Mouse (Mus musculus) skeletal muscle tissue, adult 2 months (tissue): Measurements from ENCODE around the gene Anp32a.

ENCODE experiments used
- DNase-seq: peaks from one replicate; pipeline ENCODE4 v3.0.0-alpha.2; 2012; ENCODE audit warnings: low read depth, low spot score

Gene Anp32a

DNA sequence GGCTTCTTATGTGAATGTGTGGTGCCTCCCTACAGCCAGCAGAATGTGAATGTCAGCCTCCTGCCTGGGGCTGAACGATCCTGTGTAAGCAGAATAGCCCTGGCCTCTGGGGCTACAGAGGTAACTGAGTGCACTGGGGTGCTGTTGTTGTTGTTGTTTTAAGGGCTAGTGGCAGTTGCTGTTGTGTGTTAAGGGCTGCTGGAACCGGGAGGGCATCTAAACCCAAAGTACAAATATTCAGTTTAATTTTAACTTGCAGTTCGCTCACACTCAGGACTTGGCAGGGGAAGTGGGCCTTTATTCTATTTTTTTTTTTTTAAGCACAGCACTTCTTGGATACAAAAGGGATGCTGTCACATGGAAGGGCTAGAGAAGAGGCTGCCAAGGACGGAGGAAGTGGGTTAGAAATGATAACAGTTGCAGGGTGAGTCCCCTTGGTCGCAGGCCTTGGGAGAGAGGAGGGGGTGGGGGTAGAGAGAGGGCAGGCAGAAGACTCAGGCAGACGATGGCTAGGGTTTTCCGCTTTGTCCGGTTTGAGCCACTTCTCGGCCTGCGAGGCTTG is 26.5 kb downstream of the Anp32a start:
- no peak for DNase-seq

GRCm38 (mm10) chr9:62368256-62368905 is 27.3 kb downstream of the Anp32a start:
- DNase-seq, result no peak

GRCm38 (mm10) chr9:62369172-62369571 is 28.1 kb downstream of the Anp32a start:
- no peak for DNase-seq

GRCm38 (mm10) chr9:62370186-62370585 is 29.1 kb downstream of the Anp32a start:
- no peak for DNase-seq

DNA sequence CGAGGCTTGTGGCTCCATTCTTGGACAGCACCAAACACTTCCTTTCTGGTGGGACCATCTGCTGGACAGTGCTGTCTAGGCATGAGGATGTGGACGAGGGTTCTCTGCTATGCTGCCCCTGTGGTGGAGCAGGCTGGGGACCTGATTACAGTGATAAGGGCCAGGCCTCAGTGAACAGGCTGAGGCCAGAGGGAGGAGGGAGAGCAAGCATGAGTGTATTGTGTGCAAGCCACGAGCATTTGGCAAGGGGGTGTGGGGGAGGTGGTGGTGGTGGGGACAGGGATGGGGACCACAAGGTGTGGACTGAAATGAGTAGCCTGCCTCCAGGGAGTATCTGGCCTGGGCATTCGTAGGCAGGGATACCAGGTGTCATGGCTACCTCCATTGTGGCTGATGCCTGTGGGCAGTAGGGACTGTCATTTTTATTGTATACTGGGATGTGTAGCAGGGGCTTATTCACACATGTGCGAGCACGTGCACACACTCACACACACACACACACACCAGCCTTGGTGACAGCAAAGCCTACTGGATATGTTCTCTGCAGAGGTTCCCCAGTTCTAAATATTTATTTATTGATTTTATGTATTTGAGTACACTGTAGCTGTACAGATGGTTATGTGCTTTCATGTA is 29.7 kb downstream of the Anp32a start:
- DNase-seq, result no peak

DNA sequence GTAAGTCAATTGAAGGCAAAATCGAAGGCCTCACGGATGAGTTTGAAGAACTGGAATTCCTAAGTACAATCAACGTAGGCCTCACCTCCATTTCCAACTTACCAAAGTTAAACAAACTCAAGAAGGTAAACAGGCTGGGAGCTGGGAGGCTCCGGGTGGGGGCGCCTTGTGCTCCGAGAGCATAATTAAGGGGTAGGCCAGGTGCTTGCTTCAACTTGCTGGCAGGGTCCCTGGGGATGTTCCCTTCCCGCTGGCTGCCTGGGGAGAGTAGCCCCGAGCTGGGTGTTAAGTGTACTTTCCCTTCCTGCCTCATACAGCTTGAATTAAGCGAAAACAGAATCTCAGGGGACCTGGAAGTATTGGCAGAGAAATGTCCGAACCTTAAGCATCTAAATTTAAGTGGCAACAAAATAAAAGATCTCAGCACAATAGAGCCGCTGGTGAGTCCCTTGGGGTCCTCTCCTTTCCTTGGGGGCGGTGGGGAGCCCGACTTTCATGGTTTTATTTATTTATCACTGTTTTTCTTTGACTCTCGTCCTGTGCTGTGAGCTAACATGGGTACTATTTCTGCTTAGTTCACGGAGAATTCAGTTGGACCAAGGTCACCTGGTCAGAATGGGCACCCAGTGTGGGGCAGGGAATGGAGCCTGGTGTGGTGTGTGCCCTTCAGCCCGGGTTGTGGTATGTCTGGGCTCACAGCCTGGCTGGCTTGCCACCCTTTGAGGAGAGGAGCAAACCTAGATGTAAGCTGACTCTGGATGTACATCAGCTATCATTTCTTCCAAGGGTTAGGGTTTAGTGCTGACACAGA is 30.9 kb downstream of the Anp32a start:
- DNase-seq, result no peak

- no peak for DNase-seq
These were observed 31.6 kb downstream of the Anp32a start for GRCm38 (mm10) chr9:62372556-62373221.

DNA sequence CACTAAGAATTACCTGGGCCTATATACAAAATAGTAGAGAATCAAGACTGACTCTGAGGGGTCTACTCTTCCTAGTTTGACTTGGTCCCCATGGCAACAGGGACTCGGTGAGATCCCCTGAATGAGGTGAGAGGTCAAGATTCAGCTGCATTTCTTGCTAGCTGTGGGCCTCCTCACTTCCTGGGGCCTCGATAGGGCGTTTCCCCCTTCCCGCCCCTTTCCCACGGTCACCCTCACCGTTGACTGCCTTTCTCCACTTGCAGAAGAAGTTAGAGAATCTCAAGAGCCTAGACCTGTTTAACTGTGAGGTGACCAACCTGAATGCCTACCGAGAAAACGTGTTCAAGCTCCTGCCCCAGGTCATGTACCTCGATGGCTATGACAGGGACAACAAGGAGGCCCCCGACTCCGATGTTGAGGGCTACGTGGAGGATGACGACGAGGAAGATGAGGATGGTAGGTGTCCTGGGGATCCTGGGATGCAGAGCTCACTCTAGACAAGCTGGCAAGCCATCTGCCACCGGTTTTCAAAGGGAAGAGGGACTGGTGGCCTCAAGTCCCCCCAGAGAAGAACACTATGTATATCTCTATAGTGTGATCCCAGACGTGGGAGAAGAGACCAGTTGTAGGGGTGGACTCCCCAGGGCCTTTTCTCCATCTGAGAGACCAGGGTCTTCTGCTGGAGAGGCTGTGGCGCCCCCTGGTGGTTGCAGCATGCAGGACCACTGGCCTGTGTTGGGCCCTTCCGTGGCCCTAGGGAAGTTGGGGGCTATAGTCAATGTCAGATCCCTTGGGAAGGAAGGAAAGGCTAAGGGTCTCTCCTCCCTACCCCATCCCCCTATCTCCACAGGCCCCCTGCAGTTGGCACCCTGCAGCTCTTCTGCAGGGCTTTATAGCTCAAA is 32.4 kb downstream of the Anp32a start:
- DNase-seq, result peak; percentile 40

DNA sequence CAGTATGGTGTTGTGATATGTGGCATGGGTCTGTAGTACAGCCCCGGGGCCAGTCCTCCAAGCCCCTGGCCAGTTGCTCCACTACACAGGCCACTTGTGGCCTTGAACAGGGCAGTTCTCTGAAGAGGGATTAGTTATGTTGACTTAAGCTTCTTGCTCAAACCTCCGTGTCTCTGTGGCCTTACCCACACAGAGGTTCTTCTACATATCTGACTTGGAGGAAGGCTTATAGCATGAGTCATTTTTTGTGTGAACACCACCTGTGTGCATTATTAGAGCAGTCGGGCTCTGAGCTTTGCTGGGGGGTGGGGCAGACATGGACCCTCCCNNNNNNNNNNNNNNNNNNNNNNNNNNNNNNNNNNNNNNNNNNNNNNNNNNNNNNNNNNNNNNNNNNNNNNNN is 33.2 kb downstream of the Anp32a start:
- no peak for DNase-seq

DNA sequence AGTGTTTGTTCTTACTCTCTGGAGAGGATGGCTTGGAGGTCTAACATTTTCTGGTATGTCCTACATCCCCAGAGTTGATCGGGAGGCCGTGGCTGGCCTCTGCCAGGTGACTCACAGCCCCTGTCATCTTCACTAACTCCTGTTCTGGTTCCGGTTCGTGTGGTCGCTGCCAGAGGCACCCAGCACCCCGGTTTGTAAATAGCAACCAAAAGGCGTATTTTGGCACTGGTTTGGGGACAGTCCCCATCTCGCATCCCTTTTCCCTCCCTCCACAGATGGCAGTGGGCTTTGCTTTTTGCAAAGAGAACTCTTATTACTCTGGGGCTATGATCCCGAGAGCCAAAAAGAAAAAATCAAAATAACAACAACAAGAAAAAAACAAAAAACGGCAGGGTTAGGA is 36.8 kb downstream of the Anp32a start:
- no peak for DNase-seq

DNA sequence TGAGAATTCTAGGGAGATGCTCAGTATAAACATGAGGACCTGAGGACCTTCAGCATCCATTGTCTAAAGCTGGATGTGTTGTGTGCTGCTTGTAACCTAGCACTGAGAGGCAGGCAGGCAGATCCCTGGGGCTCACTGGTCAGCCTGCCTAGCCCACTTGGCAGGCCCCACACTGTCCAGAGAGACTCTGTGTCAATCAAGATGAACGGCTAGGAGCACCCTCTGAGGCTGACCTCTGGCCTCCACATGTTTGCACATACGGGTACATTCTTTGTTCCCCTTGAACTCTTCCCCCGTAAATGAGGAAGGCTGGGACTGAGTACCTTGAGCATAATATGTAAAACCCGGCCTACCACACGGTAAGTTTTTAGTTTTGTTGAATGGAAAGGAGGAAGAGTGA is 39.3 kb downstream of the Anp32a start:
- DNase-seq, result no peak

DNA sequence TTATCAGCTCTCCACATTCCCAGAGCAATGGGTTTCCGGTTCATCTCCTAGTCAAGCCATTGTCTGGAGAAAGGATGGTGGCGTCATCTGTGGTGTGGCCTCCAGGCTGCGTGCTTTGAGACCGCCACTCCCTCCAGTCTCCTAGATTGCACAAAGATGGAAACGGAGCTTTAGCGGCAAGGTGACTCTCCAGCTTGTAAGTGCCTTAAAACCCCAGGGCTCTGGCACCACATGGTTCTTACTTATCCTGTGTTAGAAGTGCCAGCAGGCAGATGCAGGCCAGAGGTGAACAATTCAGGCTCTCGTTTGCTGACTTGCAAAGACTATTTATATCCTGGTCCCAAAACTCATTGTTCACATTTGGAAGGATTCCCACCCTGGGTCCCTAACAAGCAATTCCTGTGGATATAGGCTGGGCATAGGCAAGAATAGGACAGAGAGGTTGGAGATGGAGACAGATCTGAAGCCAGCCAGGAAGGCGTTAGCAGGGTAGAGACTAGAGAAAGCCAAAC is 40.4 kb downstream of the Anp32a start:
- DNase-seq, result no peak

DNA sequence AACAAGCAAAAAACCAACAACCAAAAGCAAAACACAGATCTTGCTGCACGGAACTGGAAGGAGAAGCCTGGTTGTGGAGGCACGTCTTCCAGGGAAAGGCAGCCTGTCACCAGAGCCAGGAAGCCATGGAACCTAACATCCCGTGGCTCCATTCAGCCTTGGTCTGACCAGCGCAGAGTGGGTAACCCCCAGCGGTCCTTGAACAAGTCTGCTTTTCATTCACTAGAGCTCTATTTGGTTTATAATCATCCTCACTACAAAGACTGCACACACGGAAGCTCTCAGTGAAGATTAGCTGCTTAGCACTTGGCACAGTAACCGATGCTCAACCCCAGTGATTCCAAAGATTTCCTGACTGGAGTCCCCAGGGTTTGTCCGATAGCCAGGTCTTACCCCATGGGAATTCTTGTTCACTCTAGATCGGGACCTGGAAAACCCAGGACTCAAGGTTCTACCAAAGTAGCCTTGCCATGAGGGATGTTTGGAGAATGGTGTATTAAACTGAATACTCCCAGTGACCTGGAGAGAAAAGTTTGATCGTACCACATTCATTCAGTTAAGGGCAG is 41.5 kb downstream of the Anp32a start:
- DNase-seq, result no peak

GRCm38 (mm10) chr9:62385062-62385461 is 44.0 kb downstream of the Anp32a start:
- DNase-seq, result no peak

DNA sequence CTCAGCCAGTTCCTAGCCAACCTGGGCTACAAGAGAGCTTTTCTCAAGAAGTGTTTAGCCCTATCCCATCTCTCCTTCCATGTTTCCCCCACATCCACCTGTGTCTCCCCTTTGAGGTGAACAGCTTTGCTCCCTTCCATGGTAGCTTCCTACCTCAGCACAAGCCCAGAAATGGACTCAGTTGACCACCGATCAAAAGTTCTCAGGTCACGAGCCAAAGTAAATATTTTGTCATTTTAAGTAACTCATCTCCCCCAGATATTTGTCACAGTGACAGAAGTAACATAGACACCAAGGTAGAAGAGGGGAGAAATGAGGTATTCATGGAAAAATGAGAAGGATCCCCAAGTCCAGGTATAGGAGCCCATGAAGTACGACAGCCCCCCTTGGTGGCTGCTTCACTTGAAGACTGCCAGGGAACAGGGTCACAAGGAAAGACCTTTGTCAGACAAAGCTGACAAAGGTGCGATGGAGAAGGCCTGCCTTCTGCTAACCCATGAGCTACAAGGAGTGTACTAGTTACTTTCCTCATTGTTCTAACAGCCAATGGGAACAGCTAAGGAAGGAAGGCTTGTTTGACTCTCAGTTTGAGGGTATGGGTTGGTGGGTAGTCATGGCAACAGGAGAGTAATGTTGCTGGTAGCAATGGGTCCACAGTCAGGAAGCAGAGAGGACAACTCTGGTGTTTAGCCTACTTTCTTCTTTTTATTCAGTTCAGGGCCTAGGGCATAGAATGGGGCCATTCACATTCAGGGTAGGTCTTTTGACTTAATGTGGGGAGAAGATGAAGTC is 44.8 kb downstream of the Anp32a start:
- DNase-seq, result no peak

- DNase-seq, result no peak
These were observed 48.6 kb downstream of the Anp32a start for GRCm38 (mm10) chr9:62389735-62390134.

- no peak for DNase-seq
These were observed 52.4 kb downstream of the Anp32a start for GRCm38 (mm10) chr9:62393531-62393930.

- no peak for DNase-seq
These were observed 53.1 kb downstream of the Anp32a start for GRCm38 (mm10) chr9:62394163-62394562.

DNA sequence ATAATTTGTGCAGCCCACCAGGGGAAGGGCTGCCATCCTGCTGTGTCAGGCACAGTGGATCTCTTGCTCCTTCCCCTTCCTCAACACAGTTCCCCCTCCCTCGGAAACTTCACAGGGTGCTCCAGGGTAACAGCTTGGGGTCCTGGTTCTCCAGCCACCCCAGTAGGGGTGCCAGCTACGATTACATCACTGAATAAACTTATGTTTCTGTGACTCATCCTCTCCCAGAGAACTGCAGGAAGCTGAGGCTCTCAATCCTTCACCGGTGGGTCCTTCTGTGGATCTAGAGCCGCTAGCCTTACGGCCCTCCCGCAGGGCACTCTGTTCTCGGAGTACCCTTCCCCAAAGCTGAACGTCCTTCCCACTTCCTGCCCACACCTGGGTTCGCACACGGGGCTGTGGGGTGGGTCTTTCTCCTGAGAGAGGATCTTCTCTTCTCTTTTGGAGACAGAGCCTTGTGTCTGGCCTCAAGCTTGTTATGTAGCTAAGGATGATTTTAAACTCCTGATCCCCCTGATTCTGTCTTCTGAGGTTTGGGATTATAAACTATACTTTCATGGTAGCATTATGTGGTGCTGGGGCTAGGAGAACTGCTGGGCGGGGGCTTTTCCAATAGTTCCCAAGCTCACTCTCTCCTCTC is 59.6 kb downstream of the Anp32a start:
- DNase-seq, result no peak
